Mouse (Mus musculus): ENCODE measurements around the gene Pmepa1. TPM values are rescaled to one million over a fixed set of nuclear protein-coding genes. Genes with fewer than 3 reads are reported as not detected.

Pmepa1 gene
- polyA plus RNA-seq, 1 experiment = 260 TPM

DNA sequence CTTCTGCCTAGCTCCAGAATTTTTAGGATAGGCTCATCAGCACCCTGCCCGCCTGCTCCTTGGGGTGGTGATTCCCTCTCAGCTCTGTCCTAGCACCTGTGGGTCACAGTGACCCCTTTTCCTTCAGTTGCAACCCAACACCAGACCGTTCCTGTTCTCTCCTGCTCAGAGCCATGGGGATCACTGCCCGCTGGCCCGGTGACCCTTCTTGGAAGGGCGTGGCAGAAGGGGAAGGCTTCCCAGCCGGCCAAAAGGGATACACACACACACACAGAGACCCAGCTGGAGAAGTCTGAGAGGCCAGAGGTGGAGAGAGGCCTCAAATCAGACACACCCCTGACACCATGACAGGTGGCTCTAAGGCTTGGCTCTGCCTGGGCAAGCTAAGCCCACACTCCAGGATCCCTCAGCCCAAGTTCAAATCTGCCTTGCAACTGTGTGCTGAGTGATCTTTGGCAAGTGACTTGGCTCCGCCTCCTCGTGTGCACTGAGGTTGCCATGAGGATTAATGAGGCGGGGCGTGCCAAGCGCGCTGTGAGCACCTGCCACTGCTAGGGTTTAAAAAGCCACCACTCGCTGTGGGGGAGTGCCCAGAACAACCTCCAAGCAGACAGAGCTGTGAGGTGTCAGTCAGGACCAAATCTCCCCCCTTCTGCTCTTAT, 11.7 kb downstream of the Pmepa1 start:
- Histone ChIP-seq H3K36me3 (ENCODE audit: control insufficient read depth, insufficient read depth) (no peaks in the 10 kb centered on the region), H3ac (ENCODE audit: control insufficient read depth, insufficient read length) (no peak overlapping the region), H3K4me2 (ENCODE audit: low read depth) (peak overlapping the region; percentile 88), H3K79me2 (ENCODE audit: control insufficient read depth, insufficient read depth) (peaks cover 89% of the 10 kb centered on the region), H3K27me3 (ENCODE audit: control insufficient read depth, insufficient read depth, insufficient read length) (no peaks in the 10 kb centered on the region), H3K4me3 (peak overlapping the region; percentile 5)
- TF ChIP-seq MYOG (IDR thresholded peaks at IDR 0.05; ENCODE audit: control insufficient read depth in 1 of 3, insufficient read depth in 1 of 3, insufficient read length in 2 of 3, low read depth in 2 of 3) (peak; percentile 40 to 88 (median 58)), TCF3 (IDR thresholded peaks at IDR 0.05; ENCODE audit: insufficient read length, low read depth) (peak; percentile 63), MAX (IDR thresholded peaks at IDR 0.05; ENCODE audit: low read depth) (no peak), TCF12 (IDR thresholded peaks at IDR 0.05; ENCODE audit: insufficient read depth, poor library complexity, severe bottlenecking) (peak; percentile 2), POLR2A (IDR thresholded peaks at IDR 0.05; ENCODE audit: insufficient read length, low read depth) (peak; percentile 56), SRF (IDR thresholded peaks at IDR 0.05; ENCODE audit: control insufficient read depth, insufficient read length, low read depth) (peak; percentile 10), CEBPB (IDR thresholded peaks at IDR 0.05; ENCODE audit: insufficient read depth, poor library complexity, severe bottlenecking) (no peak), MYOD1 (IDR thresholded peaks at IDR 0.05; ENCODE audit: control insufficient read depth in 1 of 3, insufficient read length in 2 of 3, low read depth in 2 of 3) (peak in 2 of 3 experiments; percentile 34 to 83), E2F4 (IDR thresholded peaks at IDR 0.05; ENCODE audit: insufficient read depth) (no peak), REST (IDR thresholded peaks at IDR 0.05; ENCODE audit: insufficient read depth, insufficient read length) (no peak), USF1 (IDR thresholded peaks at IDR 0.05; ENCODE audit: low read depth) (no peak), POLR2AphosphoS2 (IDR thresholded peaks at IDR 0.05; ENCODE audit: insufficient read length, low read depth) (peak; percentile 61)

DNA sequence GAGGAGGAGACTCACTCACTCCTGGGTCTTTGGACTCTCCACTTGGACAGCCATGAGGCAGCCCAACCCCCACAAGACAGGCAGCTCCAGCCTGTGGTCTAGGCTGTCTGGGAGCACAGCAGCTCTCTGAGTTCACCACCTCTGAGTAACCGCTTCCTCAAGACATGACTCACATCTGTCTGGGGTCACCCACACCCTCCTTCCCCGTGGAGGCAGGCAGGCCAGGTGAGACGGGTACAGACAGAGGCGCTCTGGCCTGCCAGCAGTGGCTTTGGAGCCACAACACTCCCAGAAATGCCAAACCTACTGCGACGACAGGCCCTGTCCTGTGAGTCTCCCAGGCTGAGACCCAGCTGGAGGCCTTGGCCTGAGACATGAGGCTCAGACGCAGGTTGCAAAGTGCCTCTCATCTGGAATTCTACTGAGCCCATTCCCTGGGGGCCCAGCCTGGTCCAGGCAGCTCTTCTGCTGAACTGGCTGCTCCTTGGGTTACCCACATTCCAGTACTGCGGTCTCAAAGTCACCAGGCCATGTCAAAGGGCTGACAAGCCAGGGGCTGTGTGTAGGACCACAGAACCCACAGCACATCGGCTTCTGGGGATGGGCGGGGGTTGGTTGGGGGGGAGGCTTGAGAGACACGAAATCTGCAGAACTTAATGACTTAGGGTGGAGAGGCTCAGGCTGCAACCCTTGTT, 12.6 kb downstream of the Pmepa1 start:
- Histone ChIP-seq H3ac (ENCODE audit: control insufficient read depth, insufficient read length) (no peak overlapping the region), H3K4me3 (peak overlapping the region; percentile 5), H3K4me2 (ENCODE audit: low read depth) (peak overlapping the region; percentile 88), H3K27me3 (ENCODE audit: control insufficient read depth, insufficient read depth, insufficient read length) (no peaks in the 10 kb centered on the region), H3K36me3 (ENCODE audit: control insufficient read depth, insufficient read depth) (no peaks in the 10 kb centered on the region), H3K79me2 (ENCODE audit: control insufficient read depth, insufficient read depth) (peaks cover 89% of the 10 kb centered on the region)
- TF ChIP-seq POLR2AphosphoS2 (IDR thresholded peaks at IDR 0.05; ENCODE audit: insufficient read length, low read depth) (peak; percentile 55), MYOD1 (IDR thresholded peaks at IDR 0.05; ENCODE audit: control insufficient read depth in 1 of 3, insufficient read length in 2 of 3, low read depth in 2 of 3) (peak in 2 of 3 experiments; percentile 66 to 91), REST (IDR thresholded peaks at IDR 0.05; ENCODE audit: insufficient read depth, insufficient read length) (no peak), TCF12 (IDR thresholded peaks at IDR 0.05; ENCODE audit: insufficient read depth, poor library complexity, severe bottlenecking) (peak; percentile 73), CEBPB (IDR thresholded peaks at IDR 0.05; ENCODE audit: insufficient read depth, poor library complexity, severe bottlenecking) (0 out of 2 replicates have a peak, but pooled peaks have one; percentile 1), USF1 (IDR thresholded peaks at IDR 0.05; ENCODE audit: low read depth) (no peak), TCF3 (IDR thresholded peaks at IDR 0.05; ENCODE audit: insufficient read length, low read depth) (peak; percentile 62), MYOG (IDR thresholded peaks at IDR 0.05; ENCODE audit: control insufficient read depth in 1 of 3, insufficient read depth in 1 of 3, insufficient read length in 2 of 3, low read depth in 2 of 3) (peak in 1 of 3 experiments; percentile 73), POLR2A (IDR thresholded peaks at IDR 0.05; ENCODE audit: insufficient read length, low read depth) (no peak), MAX (IDR thresholded peaks at IDR 0.05; ENCODE audit: low read depth) (no peak), SRF (IDR thresholded peaks at IDR 0.05; ENCODE audit: control insufficient read depth, insufficient read length, low read depth) (peak; percentile 5), E2F4 (IDR thresholded peaks at IDR 0.05; ENCODE audit: insufficient read depth) (no peak)

DNA sequence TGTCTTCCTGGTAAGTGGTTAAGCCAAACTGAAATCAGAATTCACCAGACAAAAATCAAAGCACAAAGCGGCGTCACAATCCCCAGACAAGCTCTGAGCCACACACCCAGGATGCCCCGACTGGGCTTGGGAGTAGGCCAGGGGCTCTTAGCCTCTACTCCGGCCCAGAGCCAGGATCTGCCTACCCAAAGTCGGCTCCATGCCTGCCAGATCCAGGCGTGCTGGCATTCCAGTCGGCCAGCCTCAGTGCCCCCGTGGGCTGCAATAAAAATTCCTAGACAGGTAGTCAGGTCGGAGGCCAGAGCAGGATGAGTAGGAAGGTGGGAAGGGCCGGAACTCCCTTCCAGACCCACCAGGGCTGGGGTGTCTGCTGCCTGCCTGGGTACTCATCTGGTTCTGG, 14.8 kb downstream of the Pmepa1 start:
- no peak overlapping the region for H3ac ChIP-seq (ENCODE audit: control insufficient read depth, insufficient read length)
- peak overlapping the region; percentile 0 for H3K4me3 ChIP-seq
- H3K27me3 ChIP-seq (ENCODE audit: control insufficient read depth, insufficient read depth, insufficient read length) = no peaks in the 10 kb centered on the region
- TF ChIP-seq CEBPB (IDR thresholded peaks at IDR 0.05; ENCODE audit: insufficient read depth, poor library complexity, severe bottlenecking) = no peak
- no peak for TF ChIP-seq REST (IDR thresholded peaks at IDR 0.05; ENCODE audit: insufficient read depth, insufficient read length)
- no peak for TF ChIP-seq SRF (IDR thresholded peaks at IDR 0.05; ENCODE audit: control insufficient read depth, insufficient read length, low read depth)
- TF ChIP-seq MYOG (IDR thresholded peaks at IDR 0.05; ENCODE audit: control insufficient read depth in 1 of 3, insufficient read depth in 1 of 3, insufficient read length in 2 of 3, low read depth in 2 of 3) = peak in 1 of 3 experiments; percentile 51
- peak in 1 of 3 experiments; percentile 28 for TF ChIP-seq MYOD1 (IDR thresholded peaks at IDR 0.05; ENCODE audit: control insufficient read depth in 1 of 3, insufficient read length in 2 of 3, low read depth in 2 of 3)
- peak; percentile 39 for TF ChIP-seq POLR2AphosphoS2 (IDR thresholded peaks at IDR 0.05; ENCODE audit: insufficient read length, low read depth)
- H3K79me2 ChIP-seq (ENCODE audit: control insufficient read depth, insufficient read depth) = peaks cover 88% of the 10 kb centered on the region
- peak overlapping the region; percentile 88 for H3K4me2 ChIP-seq (ENCODE audit: low read depth)
- no peaks in the 10 kb centered on the region for H3K36me3 ChIP-seq (ENCODE audit: control insufficient read depth, insufficient read depth)

DNA sequence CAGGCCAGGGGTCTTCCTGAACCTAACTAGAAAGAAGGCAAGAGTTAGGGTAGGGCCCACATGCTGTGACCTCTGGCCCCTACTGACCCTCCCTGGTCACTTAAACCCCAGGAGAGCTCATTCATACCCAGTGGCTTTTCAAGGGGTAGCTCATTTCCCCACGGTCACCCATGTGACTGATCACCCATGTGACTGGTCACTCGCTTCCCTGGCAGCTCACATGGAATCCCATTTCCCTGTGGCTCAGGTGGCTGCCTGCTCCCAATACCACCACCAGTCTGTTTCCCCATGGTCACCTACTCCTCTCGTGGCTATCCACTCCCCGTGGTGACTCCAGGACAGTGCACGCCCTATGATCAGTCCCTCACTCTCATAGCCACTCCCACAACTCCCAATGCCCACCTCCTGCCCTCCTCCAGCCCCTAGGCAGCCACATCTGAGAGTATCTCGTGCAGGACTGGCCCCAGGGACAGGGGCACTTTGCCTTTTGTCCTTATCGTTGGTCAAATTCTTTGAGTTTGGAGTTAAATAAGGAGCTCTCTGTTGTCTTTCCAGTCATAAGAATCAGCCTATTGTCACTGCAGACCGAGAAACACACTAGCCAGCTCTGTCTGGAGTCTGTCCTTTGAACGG, 17.8 kb downstream of the Pmepa1 start:
- peaks cover 98% of the 10 kb centered on the region for H3K79me2 ChIP-seq (ENCODE audit: control insufficient read depth, insufficient read depth)
- no peaks in the 10 kb centered on the region for H3K27me3 ChIP-seq (ENCODE audit: control insufficient read depth, insufficient read depth, insufficient read length)
- no peaks in the 10 kb centered on the region for H3K36me3 ChIP-seq (ENCODE audit: control insufficient read depth, insufficient read depth)
- TF ChIP-seq POLR2AphosphoS2 (IDR thresholded peaks at IDR 0.05; ENCODE audit: insufficient read length, low read depth) (peak; percentile 10), TCF12 (IDR thresholded peaks at IDR 0.05; ENCODE audit: insufficient read depth, poor library complexity, severe bottlenecking) (no peak), USF1 (IDR thresholded peaks at IDR 0.05; ENCODE audit: low read depth) (peak; percentile 78), TCF3 (IDR thresholded peaks at IDR 0.05; ENCODE audit: insufficient read length, low read depth) (no peak), MYOD1 (IDR thresholded peaks at IDR 0.05; ENCODE audit: control insufficient read depth in 1 of 3, insufficient read length in 2 of 3, low read depth in 2 of 3) (no peak), POLR2A (IDR thresholded peaks at IDR 0.05; ENCODE audit: insufficient read length, low read depth) (peak; percentile 42)
- peak overlapping the region; percentile 88 for H3K4me2 ChIP-seq (ENCODE audit: low read depth)
- no peak overlapping the region for H3K4me3 ChIP-seq
- no peak overlapping the region for H3ac ChIP-seq (ENCODE audit: control insufficient read depth, insufficient read length)
